Mouse (Mus musculus): ENCODE data around the gene Vmn1r169.
"Not testable (repeated sequence)": the region's sequence is repeated elsewhere in the genome, so short reads cannot be mapped to it uniquely, and the experiment has no call there.

Gene Vmn1r169

GRCm38 (mm10) chr7:23575226-23575625, at the start of gene Vmn1r169:
TSS of gene Vmn1r169 (plus strand) at chr7:23575526.
- DNase-seq (ENCODE audit: low spot score), result not testable (repeated sequence)

GRCm38 (mm10) chr7:23539432-23539831, 35.9 kb upstream of the Vmn1r169 start, which contains the start of gene Vmn1r168:
TSS of gene Vmn1r168 (plus strand) at chr7:23539732.
- not testable (repeated sequence) for DNase-seq (ENCODE audit: low spot score)

- DNase-seq (ENCODE audit: low spot score), result not testable (repeated sequence)
Observed at GRCm38 (mm10) chr7:23605875-23606274, 30.5 kb downstream of the Vmn1r169 start, which contains the start of gene Vmn1r170. TSS of gene Vmn1r170 (plus strand) at chr7:23606175.
